In genomic region chr5:145114071-145114605, GRCm38 (mm10) we compare ENCODE assay signal across 8 mouse cellular contexts. TPM values are rescaled to one million over a fixed set of nuclear protein-coding genes. Genes with fewer than 3 reads are reported as not detected.
DNase-seq lines count a peak whose midpoint lies in the region; ATAC-seq lines count a peak whose summit lies in the region.

Gene Arpc1b, plus strand, starts transcription at chr5:145114215.

- H3K4me1 ChIP-seq in forebrain, embryonic 11.5 days (replicated peaks; ENCODE audit: control insufficient read depth, insufficient read depth, low read length), result 0 out of 2 replicates have a peak, but pooled peaks cover 4% of the 10 kb centered on the region
- peaks cover 21% of the 10 kb centered on the region for H3K4me1 ChIP-seq in lung, embryonic 16.5 days (replicated peaks; ENCODE audit: control insufficient read depth, insufficient read depth, low read length)

- H3K9me3 ChIP-seq in forebrain, embryonic 11.5 days (ENCODE audit: control insufficient read depth, low read length), result no peaks in the 10 kb centered on the region
- H3K9me3 ChIP-seq in lung, embryonic 16.5 days (ENCODE audit: control insufficient read depth, low read length), result no peaks in the 10 kb centered on the region

- peaks cover 3% of the 10 kb centered on the region; the same call in 1 of the 2 replicates for H3K36me3 ChIP-seq in forebrain, embryonic 11.5 days (ENCODE audit: control insufficient read depth, insufficient read depth, low read length)
- H3K36me3 ChIP-seq in lung, embryonic 16.5 days (ENCODE audit: control insufficient read depth, insufficient read depth, low read length), result peaks cover 17% of the 10 kb centered on the region

- intact Hi-C loops in heart, postnatal 25 days (cut with DNase I), result loop anchor here (2.0 kb wide), 1 partner anchor 31 kb away; the partner anchor contains the start of gene Arpc1a

- peak within 1 kb of the TSS; percentile 47 for H3K4me3 ChIP-seq in forebrain, embryonic 11.5 days (ENCODE audit: low read depth, low read length)
- peak within 1 kb of the TSS; percentile 70 for H3K4me3 ChIP-seq in lung, embryonic 16.5 days (ENCODE audit: low read length)

- DNase-seq in 416B (ENCODE audit: low read depth) (peak; percentile 87), adipocyte (ENCODE audit: low spot score) (peak; percentile 83)
- DNase-seq in forebrain, embryonic 11.5 days (ENCODE audit: low spot score), result peak; percentile 82
- DNase-seq in heart, postnatal 25 days (ENCODE audit: low spot score), result peak; percentile 69
- no peak for DNase-seq in layer of hippocampus, adult 18-20 months (ENCODE audit: low spot score in 2 of 2)
- DNase-seq in ovary, adult 18-20 months (ENCODE audit: low spot score), result peak; percentile 68
- peak; percentile 83 for DNase-seq in urinary bladder, postnatal 14 days (ENCODE audit: low spot score)

- peak within 1 kb of the TSS; percentile 68 for H3K4me2 ChIP-seq in forebrain, embryonic 11.5 days (ENCODE audit: low read depth, low read length, severe bottlenecking)
- H3K4me2 ChIP-seq in lung, embryonic 16.5 days (ENCODE audit: low read depth, low read length), result peak within 1 kb of the TSS; percentile 65

- H3K27me3 ChIP-seq in forebrain, embryonic 11.5 days (ENCODE audit: control insufficient read depth, insufficient read depth, low read length), result peaks cover 9% of the 10 kb centered on the region; the same call in 1 of the 2 replicates
- H3K27me3 ChIP-seq in lung, embryonic 16.5 days (ENCODE audit: control insufficient read depth, insufficient read depth, low read depth, low read length), result no peaks in the 10 kb centered on the region

- peak; percentile 77 for ATAC-seq in forebrain, embryonic 11.5 days (replicated peaks; ENCODE audit: low FRiP score)
- peak; percentile 81 for ATAC-seq in lung, embryonic 16.5 days (ENCODE audit: low read depth)

- no peak within 1 kb of the TSS; the same call in 1 of the 2 replicates for H3K27ac ChIP-seq in forebrain, embryonic 11.5 days (ENCODE audit: low read depth, low read length)
- peak within 1 kb of the TSS; percentile 21 for H3K27ac ChIP-seq in lung, embryonic 16.5 days (ENCODE audit: low read length)

- H3K9ac ChIP-seq in forebrain, embryonic 11.5 days (ENCODE audit: low read length), result peak within 1 kb of the TSS; percentile 53; the same call in 1 of the 2 replicates
- H3K9ac ChIP-seq in lung, embryonic 16.5 days (ENCODE audit: low read length), result peak within 1 kb of the TSS; percentile 79

- WGBS in forebrain, embryonic 11.5 days, result under 1% methylated on average over 50 of the region's 53 CpGs
- under 1% methylated on average over 44 of the region's 53 CpGs for WGBS in lung, embryonic 16.5 days

RNA-seq across cellular contexts. Expression of gene Arpc1b, which starts in this region (rescaled TPM):
- polyA plus RNA-seq in forebrain, embryonic 11.5 days (2014; fragmentation: Nextera tagmentation; extraction: Ambion mirVana), result 51.2 and 62.8 TPM in 2 replicates
- total RNA-seq in heart, postnatal 25 days (2021), result 10 to 100 TPM; 75.3 to 85.4 TPM
- 10 to 100 TPM; 17.5 to 19.1 TPM for total RNA-seq in layer of hippocampus, adult 18-20 months (2021)
- 379 and 391 TPM in 2 replicates for polyA plus RNA-seq in lung, embryonic 16.5 days (2015; fragmentation: Nextera tagmentation; extraction: Ambion mirVana)

Comparison
In these comparisons a context has a peak if more than half of its experiments do, and no peak if none do; other contexts are left out.
1. DNase-seq: peak in 416B (single experiment), adipocyte (single experiment), forebrain, embryonic 11.5 days (single experiment), heart, postnatal 25 days (single experiment), ovary, adult 18-20 months (single experiment) and urinary bladder, postnatal 14 days (single experiment); none in layer of hippocampus, adult 18-20 months (0 of 2).